Mouse (Mus musculus) embryonic facial prominence, embryonic 12.5 days (tissue): ENCODE results near the gene Neu1. TPM values are rescaled to one million over a fixed set of nuclear protein-coding genes. Genes with fewer than 3 reads are reported as not detected.
"Not testable (repeated sequence)": the region's sequence is repeated elsewhere in the genome, so short reads cannot be mapped to it uniquely, and the experiment has no call there.

Experiments
- ATAC-seq: fragments of 200-750 bp; cut with Nextera tagmentation; 2 replicates; pipeline ENCODE4 v1.8.0; 2017; ENCODE audit not compliant: insufficient number of reproducible peaks, insufficient read depth, low FRiP score, low TSS enrichment
- H3K27ac ChIP-seq: fragments of 300-500 bp; sonication (generic); 2 replicates; pipeline ENCODE4 v1.5.1; 2016; ENCODE audit warnings: mild to moderate bottlenecking
- H3K27me3 ChIP-seq: fragments of 300-500 bp; sonication (generic); 2 replicates; pipeline ENCODE4 v1.6.1; 2016; ENCODE audit warnings: mild to moderate bottlenecking, moderate library complexity
- H3K36me3 ChIP-seq: fragments of 300-500 bp; sonication (generic); 2 replicates; pipeline ENCODE4 v1.6.1; 2016; ENCODE audit warnings: mild to moderate bottlenecking
- H3K4me1 ChIP-seq: fragments of 300-500 bp; sonication (generic); 2 replicates; pipeline ENCODE4 v1.6.1; 2016
- H3K4me2 ChIP-seq: fragments of 300-500 bp; sonication (generic); replicated peaks from 2 replicates; pipeline ENCODE4 v1.6.1; 2016; ENCODE audit warnings: mild to moderate bottlenecking, moderate library complexity
- H3K4me3 ChIP-seq: fragments of 300-500 bp; sonication (generic); 2 replicates; pipeline ENCODE4 v1.5.1; 2016; ENCODE audit warnings: mild to moderate bottlenecking
- H3K9ac ChIP-seq: fragments of 300-500 bp; sonication (generic); 2 replicates; pipeline ENCODE4 v1.6.1; 2016; ENCODE audit warnings: mild to moderate bottlenecking, moderate library complexity
- H3K9me3 ChIP-seq: fragments of 300-500 bp; sonication (generic); 2 replicates; pipeline ENCODE4 v1.6.1; 2016; ENCODE audit warnings: mild to moderate bottlenecking, moderate library complexity
- WGBS: fragments of 180-500 bp; shearing (Covaris S2); methylation state at CpG from one replicate; pipeline ENCODE4 v1.1.7; 2016; 5-methylcytosine and 5-hydroxymethylcytosine counted together
- polyA plus RNA-seq: library from polyadenylated mRNA; unstranded; fragments of >200 nt; fragmentation: Nextera tagmentation; extraction: Ambion mirVana; gene quantifications from 2 replicates; pipeline ENCODE4 v1.2.1, GENCODE M21; 2016

The Neu1 gene
- polyA plus RNA-seq, 1 experiment from 2014 or later: 19.2 TPM

DNA sequence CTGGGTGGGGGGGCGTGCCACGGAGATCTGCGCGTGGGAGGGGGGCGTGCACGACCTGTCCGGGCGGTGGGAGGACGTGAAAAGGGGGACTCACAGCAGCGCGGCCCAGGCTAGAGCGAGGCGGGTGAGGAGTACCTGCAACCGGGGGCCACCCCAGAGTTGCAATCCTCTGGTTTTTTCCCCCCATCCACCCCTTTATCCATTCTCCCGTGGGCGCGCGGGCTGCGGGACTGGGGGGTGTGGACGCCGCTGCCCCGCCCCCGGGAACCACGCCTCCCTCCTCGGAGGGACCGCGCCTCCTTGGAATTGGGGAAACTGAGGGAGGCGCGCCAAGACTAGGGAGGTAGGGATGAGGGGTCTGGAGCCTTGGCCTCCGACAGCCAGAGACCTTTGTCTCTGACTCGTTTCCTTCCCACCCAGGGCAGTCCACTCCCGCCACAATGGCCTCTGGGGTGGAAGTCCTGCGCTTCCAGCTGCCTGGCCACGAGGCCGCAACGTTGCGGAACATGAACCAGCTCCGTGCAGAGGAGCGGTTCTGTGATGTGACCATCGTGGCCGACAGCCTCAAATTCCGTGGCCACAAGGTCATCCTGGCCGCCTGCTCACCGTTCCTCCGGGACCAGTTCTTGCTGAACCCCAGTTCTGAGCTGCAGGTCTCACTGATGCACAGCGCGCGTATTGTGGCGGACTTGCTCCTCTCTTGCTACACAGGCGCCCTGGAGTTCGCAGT lies 36.1 kb upstream of the Neu1 start:
- H3K4me2 ChIP-seq: peak overlapping the region; percentile 97
- H3K4me1 ChIP-seq: peaks cover 29% of the 10 kb centered on the region
- peak overlapping the region; percentile 95 for H3K9ac ChIP-seq
- H3K36me3 ChIP-seq: peaks cover 9% of the 10 kb centered on the region
- WGBS: 6% methylated on average over 48 of the region's 51 CpGs
- no peak for ATAC-seq
- 0 out of 2 replicates have a peak, but pooled peaks cover 4% of the 10 kb centered on the region for H3K9me3 ChIP-seq
- peak overlapping the region; percentile 83 for H3K4me3 ChIP-seq
- peak overlapping the region; percentile 95 for H3K27ac ChIP-seq
- no peaks in the 10 kb centered on the region for H3K27me3 ChIP-seq

DNA sequence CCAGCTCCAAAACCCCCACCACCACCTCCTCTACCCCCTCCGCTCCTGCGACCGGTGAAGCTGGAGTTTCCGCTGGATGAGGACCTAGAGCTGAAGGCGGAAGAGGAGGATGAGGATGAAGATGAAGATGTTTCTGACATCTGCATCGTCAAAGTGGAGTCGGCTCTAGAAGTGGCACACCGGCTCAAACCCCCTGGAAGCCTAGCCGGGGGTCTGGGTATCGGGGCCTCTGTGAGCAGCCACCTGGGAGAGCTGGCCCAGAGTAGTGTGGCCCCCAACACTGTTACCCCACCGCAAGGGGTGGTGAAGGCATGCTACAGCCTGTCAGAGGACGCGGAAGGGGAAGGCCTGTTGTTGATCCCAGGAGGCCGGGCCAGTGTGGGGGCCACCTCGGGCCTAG lies 35.3 kb upstream of the Neu1 start:
- 92% methylated on average over 15 of the region's 15 CpGs for WGBS
- Histone ChIP-seq H3K27me3 (no peaks in the 10 kb centered on the region), H3K4me2 (peak overlapping the region; percentile 97), H3K9me3 (0 out of 2 replicates have a peak, but pooled peaks cover 4% of the 10 kb centered on the region), H3K9ac (peak overlapping the region; percentile 95), H3K36me3 (peaks cover 9% of the 10 kb centered on the region), H3K4me1 (peaks cover 35% of the 10 kb centered on the region), H3K27ac (peak overlapping the region; percentile 95), H3K4me3 (peak overlapping the region; percentile 83)
- no peak for ATAC-seq

DNA sequence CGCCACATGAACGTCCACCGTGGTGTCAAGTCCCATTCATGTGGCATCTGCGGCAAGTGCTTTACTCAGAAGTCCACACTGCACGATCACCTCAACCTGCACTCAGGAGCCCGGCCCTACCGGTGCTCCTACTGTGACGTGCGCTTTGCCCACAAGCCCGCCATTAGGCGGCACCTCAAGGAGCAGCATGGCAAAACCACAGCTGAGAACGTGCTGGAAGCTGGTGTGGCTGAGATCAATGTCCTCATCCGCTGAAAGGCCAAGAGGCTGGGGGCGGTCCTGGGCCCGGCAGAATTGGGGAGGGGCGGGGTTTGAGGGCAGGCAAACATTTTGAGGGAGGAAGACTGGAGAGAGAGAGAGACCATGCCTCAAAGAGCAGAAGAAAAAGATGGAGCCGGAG lies 34.7 kb upstream of the Neu1 start:
- H3K4me1 ChIP-seq: peaks cover 35% of the 10 kb centered on the region
- H3K36me3 ChIP-seq: peaks cover 10% of the 10 kb centered on the region
- 88% methylated on average over 17 of the region's 17 CpGs for WGBS
- H3K27me3 ChIP-seq: no peaks in the 10 kb centered on the region
- peak overlapping the region; percentile 83; the same call in 1 of the 2 replicates for H3K4me3 ChIP-seq
- peak overlapping the region; percentile 97 for H3K4me2 ChIP-seq
- H3K9me3 ChIP-seq: 0 out of 2 replicates have a peak, but pooled peaks cover 4% of the 10 kb centered on the region
- H3K27ac ChIP-seq: no peak overlapping the region
- H3K9ac ChIP-seq: no peak overlapping the region
- no peak for ATAC-seq

DNA sequence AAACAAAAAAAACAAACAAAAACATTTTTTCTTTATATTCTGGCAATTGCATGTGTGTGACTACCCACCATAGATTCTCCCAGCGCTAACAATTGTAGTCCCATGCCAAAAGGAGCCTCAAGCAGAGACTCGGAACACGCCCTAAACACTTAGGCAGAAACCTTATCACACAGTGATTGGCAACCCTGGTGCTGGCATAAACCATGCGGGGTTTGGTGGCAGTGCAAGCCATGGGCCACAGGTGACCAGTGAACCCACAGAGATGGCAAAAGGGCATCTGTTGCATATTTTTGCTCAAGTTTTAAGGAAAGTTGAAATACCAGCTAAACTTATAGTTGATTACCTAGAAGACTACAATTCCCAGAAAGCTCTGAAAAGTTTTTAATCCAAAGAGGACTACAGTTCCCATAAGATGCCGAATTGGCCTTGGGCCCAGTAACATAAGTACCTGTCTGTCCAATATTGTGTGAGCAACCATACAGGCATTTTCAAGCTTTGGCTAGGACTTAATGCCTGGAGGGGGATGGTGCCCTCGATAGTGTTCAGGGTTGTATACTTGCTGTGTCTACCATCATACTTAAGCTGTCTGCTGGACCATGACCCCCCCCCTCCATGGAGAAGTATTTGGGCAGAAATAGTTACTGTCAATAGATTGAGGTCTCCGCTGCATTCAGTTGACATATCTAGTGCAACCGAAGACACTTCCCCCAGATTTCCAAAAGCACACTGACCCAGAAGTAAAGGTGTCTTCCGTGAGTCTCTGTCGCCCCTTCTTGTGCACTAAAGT lies 33.5 kb upstream of the Neu1 start:
- no peak for ATAC-seq
- Histone ChIP-seq H3K4me3 (peak overlapping the region; percentile 99), H3K9ac (peak overlapping the region; percentile 98), H3K9me3 (0 out of 2 replicates have a peak, but pooled peaks cover 4% of the 10 kb centered on the region), H3K4me1 (peaks cover 35% of the 10 kb centered on the region), H3K27ac (peak overlapping the region; percentile 96), H3K36me3 (peaks cover 18% of the 10 kb centered on the region), H3K4me2 (peak overlapping the region; percentile 97), H3K27me3 (no peaks in the 10 kb centered on the region)
- 23% methylated on average over 10 of the region's 10 CpGs for WGBS

DNA sequence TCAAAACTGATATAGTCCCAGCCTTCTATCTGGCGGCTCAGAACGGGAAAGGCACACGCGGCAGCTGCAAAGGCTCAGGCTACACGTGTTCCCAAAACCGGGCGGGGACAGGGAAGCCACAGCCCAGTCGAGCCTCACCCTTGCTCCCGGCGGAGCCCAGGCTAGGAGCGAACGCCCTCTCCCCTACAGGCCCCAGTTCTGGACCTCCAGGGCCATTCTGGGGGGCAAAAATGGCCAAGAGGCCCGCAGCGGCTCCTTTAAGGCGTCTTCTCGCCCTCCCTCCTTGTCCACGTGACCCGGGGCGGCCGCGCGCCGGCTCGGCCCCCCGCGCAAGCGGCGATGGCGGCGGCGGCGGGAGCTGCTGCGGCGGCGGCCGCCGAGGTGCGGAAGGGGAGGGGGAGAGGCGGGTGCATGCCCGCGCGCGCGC lies 32.9 kb upstream of the Neu1 start, which contains the start of the genes C2 and Ehmt2:
Gene C2 (minus strand): TSS at position 106 of the 427 bp plus-strand sequence.
Gene Ehmt2 (plus strand): TSS at position 310 of the 427 bp plus-strand sequence.
- H3K9me3 ChIP-seq: 0 out of 2 replicates have a peak, but pooled peaks cover 4% of the 10 kb centered on the region
- peak within 1 kb of the TSS; percentile 97 for H3K4me2 ChIP-seq
- peak within 1 kb of the TSS; percentile 99 for H3K4me3 ChIP-seq
- peak within 1 kb of the TSS; percentile 98 for H3K9ac ChIP-seq
- WGBS: under 1% methylated on average over 37 of the region's 44 CpGs
- peaks cover 35% of the 10 kb centered on the region for H3K4me1 ChIP-seq
- H3K36me3 ChIP-seq: peaks cover 24% of the 10 kb centered on the region
- H3K27ac ChIP-seq: peak within 1 kb of the TSS; percentile 96
- no peaks in the 10 kb centered on the region for H3K27me3 ChIP-seq
- ATAC-seq: peak; percentile 17; the same call in 1 of the 2 replicates

DNA sequence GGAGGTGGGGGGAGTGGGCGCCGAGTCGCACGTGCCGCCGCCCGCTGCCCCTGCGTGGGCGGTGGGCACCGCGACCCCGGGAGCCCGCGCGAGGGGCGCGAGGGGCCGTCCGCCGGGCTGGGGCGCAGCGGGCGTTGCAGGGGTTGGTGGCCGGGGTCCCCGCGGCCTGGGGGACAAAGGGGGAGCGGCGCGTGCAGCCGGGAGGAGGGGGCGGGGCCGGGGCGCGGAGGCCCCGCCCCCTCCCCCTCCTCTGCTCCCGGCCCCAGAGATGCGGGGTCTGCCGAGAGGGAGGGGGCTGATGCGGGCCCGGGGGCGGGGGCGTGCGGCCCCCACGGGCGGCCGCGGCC lies 32.4 kb upstream of the Neu1 start:
- H3K4me1 ChIP-seq: peaks cover 34% of the 10 kb centered on the region

DNA sequence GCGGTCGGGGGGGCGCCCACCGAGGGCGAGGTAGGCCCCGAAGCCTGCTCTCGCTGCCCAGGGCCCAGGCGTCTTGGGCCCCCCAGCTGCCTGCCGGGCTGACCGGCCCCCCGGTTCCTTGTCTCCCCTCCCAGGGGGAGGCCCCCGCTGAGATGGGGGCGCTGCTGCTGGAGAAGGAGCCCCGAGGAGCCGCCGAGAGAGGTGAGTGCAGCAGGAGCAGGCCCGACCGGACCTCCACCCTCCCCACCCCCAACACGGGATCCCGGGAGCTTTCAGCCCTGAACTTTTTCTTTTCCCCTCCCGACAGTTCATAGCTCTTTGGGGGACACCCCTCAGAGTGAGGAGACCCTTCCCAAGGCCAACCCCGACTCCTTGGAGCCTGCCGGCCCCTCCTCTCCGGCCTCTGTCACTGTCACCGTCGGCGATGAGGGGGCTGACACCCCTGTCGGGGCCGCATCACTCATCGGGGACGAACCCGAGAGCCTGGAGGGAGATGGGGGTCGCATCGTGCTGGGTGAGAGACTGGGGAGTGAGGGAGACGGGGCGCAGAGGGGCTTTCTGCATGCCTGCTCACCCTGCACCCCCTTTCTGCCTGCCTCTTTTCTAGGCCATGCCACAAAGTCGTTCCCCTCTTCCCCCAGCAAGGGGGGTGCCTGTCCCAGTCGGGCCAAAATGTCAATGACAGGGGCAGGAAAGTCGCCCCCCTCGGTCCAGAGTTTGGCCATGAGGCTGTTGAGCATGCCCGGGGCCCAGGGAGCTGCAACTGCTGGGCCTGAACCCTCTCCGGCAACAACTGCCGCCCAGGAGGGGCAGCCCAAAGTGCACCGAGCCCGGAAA lies 31.8 kb upstream of the Neu1 start:
- peak overlapping the region; percentile 97 for H3K4me2 ChIP-seq
- H3K27me3 ChIP-seq: no peaks in the 10 kb centered on the region
- no peak for ATAC-seq
- 0 out of 2 replicates have a peak, but pooled peaks cover 4% of the 10 kb centered on the region for H3K9me3 ChIP-seq
- peaks cover 31% of the 10 kb centered on the region for H3K4me1 ChIP-seq
- H3K9ac ChIP-seq: peak overlapping the region; percentile 98
- H3K36me3 ChIP-seq: peaks cover 34% of the 10 kb centered on the region
- H3K27ac ChIP-seq: peak overlapping the region; percentile 96
- peak overlapping the region; percentile 99 for H3K4me3 ChIP-seq
- under 1% methylated on average over 41 of the region's 45 CpGs for WGBS

More for the DNA sequence above, 32.4 kb upstream of the Neu1 start:
- Histone ChIP-seq H3K4me2 (peak overlapping the region; percentile 97), H3K27ac (peak overlapping the region; percentile 96), H3K9me3 (0 out of 2 replicates have a peak, but pooled peaks cover 4% of the 10 kb centered on the region), H3K4me3 (peak overlapping the region; percentile 99), H3K27me3 (no peaks in the 10 kb centered on the region), H3K36me3 (peaks cover 30% of the 10 kb centered on the region), H3K9ac (peak overlapping the region; percentile 98)
- ATAC-seq: no peak
- under 1% methylated on average over 16 of the region's 47 CpGs for WGBS

DNA sequence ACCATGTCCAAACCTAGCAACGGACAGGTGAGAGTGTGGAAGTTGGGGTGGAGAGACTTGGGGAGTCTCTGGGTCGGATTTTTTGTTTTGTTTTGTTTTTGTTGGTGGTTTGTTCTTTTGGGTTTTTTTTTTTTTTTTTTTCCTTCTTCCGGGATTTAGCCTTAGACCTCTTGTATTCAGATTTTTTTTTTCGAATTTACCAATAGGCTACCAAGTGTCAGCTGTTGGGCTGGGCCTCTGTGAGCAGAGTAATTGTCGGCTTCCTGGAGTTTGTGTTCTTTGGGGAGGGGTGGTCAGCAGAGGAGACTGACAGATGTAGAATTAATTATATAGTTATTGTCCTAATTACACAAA lies 31.2 kb upstream of the Neu1 start:
- H3K4me3 ChIP-seq: peak overlapping the region; percentile 99
- no peak for ATAC-seq
- H3K36me3 ChIP-seq: peaks cover 40% of the 10 kb centered on the region
- 0 out of 2 replicates have a peak, but pooled peaks cover 4% of the 10 kb centered on the region for H3K9me3 ChIP-seq
- peaks cover 31% of the 10 kb centered on the region for H3K4me1 ChIP-seq
- H3K4me2 ChIP-seq: peak overlapping the region; percentile 97
- H3K27ac ChIP-seq: peak overlapping the region; percentile 96
- under 1% methylated on average over 5 of the region's 5 CpGs for WGBS
- no peaks in the 10 kb centered on the region for H3K27me3 ChIP-seq
- peak overlapping the region; percentile 98 for H3K9ac ChIP-seq

DNA sequence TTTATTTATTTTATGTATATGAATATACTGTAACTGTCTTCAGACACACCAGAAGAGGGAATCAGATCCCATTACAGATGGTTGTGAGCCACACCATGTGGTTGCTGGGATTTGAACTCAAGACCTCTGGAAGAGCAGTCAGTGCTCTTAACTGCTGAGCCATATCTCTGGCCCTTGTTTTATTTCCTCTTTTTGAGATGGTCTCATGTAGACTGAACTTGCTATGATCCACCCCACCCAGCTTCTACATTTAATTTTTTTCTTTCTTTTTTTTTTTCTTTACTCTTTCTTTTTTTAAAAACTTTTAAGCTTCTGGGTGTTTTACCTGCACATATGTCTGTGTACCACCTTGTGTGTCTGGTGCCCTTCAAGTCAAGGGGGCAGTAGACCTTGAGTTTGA lies 30.2 kb upstream of the Neu1 start:
- not testable (repeated sequence) for H3K4me3 ChIP-seq, H3K27ac ChIP-seq, H3K27me3 ChIP-seq, ATAC-seq, H3K4me2 ChIP-seq, H3K9me3 ChIP-seq, H3K9ac ChIP-seq
- Histone ChIP-seq H3K36me3 (peaks cover 49% of the 10 kb centered on the region), H3K4me1 (peaks cover 23% of the 10 kb centered on the region)

DNA sequence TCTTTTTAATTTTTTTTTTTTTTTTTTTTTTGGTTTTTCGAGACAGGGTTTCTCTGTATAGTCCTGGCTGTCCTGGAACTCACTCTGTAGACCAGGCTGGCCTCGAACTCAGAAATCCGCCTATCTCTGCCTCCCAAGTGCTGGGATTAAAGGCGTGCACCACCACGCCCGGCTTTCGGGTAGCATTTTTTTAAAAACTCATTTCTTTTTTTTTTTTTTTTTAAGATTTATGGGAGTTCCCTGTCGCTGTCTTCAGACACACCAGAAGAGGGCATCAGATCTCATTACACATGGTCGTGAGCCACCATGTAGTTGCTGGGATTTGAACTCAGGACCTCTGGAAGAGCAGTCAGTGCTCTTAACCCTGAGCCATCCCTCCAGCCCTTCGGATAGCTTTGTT lies 29.1 kb upstream of the Neu1 start:
- 90% methylated on average over 9 of the region's 10 CpGs for WGBS
- not testable (repeated sequence) for H3K27me3 ChIP-seq, H3K27ac ChIP-seq, ATAC-seq, H3K4me2 ChIP-seq, H3K9me3 ChIP-seq, H3K9ac ChIP-seq, H3K4me3 ChIP-seq
- peaks cover 13% of the 10 kb centered on the region for H3K4me1 ChIP-seq
- H3K36me3 ChIP-seq: peaks cover 52% of the 10 kb centered on the region

DNA sequence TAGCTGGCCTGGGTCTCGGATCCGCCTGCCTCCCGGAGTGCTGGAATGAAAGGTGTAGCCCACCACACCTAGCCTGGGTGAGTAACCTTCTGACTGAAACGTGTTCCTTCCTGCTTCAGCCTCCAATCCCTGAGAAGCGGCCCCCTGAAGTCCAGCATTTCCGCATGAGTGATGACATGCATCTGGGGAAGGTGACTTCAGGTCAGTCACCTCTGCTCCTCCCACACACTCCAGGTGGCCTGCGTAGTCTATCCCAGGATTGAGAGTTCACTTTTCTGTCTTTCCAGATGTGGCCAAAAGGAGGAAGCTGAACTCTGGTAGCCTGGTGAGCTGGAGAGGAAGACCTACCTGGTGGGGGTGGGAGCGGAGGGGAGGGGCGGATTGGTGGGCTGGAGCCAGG lies 28.2 kb upstream of the Neu1 start:
- WGBS: 90% methylated on average over 9 of the region's 9 CpGs
- H3K36me3 ChIP-seq: peaks cover 62% of the 10 kb centered on the region
- ATAC-seq: no peak

More for the DNA sequence above, 28.2 kb upstream of the Neu1 start:
- Histone ChIP-seq H3K27me3 (no peaks in the 10 kb centered on the region), H3K4me2 (no peak overlapping the region), H3K9me3 (no peaks in the 10 kb centered on the region), H3K9ac (no peak overlapping the region), H3K4me3 (no peak overlapping the region), H3K4me1 (peaks cover 7% of the 10 kb centered on the region; the same call in 1 of the 2 replicates), H3K27ac (no peak overlapping the region)
